Mouse (Mus musculus) E14TG2a.4 (cell line): ENCODE measurements around the gene Col23a1.

ENCODE experiments used
- H3K27me3 ChIP-seq: 2 replicates; pipeline ENCODE4 v1.6.1; 2014; ENCODE audit warnings: low read length, control low read depth; ENCODE audit not compliant: insufficient read depth
- H3K36me3 ChIP-seq: 2 replicates; pipeline ENCODE4 v1.6.1; 2014; ENCODE audit warnings: low read length, control low read depth; ENCODE audit not compliant: insufficient read depth
- H3K4me1 ChIP-seq: replicated peaks from 2 replicates; pipeline ENCODE4 v1.6.1; 2014; ENCODE audit warnings: low read depth, low read length, control low read depth
- H3K4me3 ChIP-seq: replicated peaks from 2 replicates; pipeline ENCODE4 v1.5.1; 2014; ENCODE audit warnings: mild to moderate bottlenecking, low read length
- H3K9me3 ChIP-seq: 2 replicates; pipeline ENCODE4 v1.6.1; 2014; ENCODE audit warnings: low read length, control low read depth
- CTCF ChIP-seq: conservative IDR thresholded peaks from 2 replicates; pipeline ENCODE4 v1.5.1; 2014; ENCODE audit warnings: low read length
- NANOG ChIP-seq: IDR thresholded peaks from 2 replicates; pipeline ENCODE4 v1.6.1; 2014; ENCODE audit warnings: borderline replicate concordance, low read length, mixed read lengths
- POU5F1 ChIP-seq: IDR thresholded peaks from 2 replicates; pipeline ENCODE4 v1.6.1; 2014; ENCODE audit warnings: low read length, borderline replicate concordance

Col23a1 gene

DNA sequence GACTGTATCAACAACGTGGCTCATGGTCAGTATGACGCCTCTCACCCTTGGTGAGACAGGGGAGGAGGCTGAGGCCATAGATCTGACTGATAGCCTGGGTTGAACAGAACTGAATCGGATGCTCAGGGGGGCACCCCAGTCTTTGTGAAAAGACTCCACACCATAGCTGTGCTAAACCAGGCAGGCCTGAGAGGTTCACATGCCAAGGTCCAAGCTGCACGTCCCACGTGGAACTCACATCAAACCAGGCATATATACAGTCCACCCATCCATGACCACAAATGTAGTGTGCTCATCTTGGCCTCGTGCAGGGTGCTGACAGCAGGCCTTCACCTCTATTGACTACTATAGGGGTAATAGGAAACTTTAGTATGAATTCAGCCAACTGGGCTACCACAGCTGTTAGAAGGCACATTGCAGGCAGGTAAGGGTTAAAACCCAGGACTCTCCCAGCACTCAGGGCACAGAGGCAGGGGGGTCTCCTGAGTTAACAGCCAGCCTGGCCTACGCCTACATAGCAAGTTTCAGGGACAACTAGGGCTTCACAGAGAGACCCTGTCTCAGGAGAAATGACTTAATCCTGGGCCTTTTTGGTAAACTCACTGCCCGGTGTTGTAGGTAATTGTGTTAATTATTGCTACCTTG is 296.0 kb downstream of the Col23a1 start:
- Histone ChIP-seq H3K4me1 (peaks cover 49% of the 10 kb centered on the region), H3K9me3 (no peaks in the 10 kb centered on the region), H3K36me3 (peaks cover 51% of the 10 kb centered on the region), H3K4me3 (peak overlapping the region; percentile 98), H3K27me3 (peaks cover 2% of the 10 kb centered on the region; the same call in 1 of the 2 replicates)
- TF ChIP-seq CTCF (no peak), POU5F1 (no peak), NANOG (no peak)

GRCm38 (mm10) chr11:51586411-51586810 is 296.7 kb downstream of the Col23a1 start:
- Histone ChIP-seq H3K27me3 (no peaks in the 10 kb centered on the region), H3K9me3 (no peaks in the 10 kb centered on the region), H3K4me3 (no peak overlapping the region), H3K4me1 (peaks cover 56% of the 10 kb centered on the region), H3K36me3 (peaks cover 58% of the 10 kb centered on the region)
- TF ChIP-seq NANOG, result no peak
- TF ChIP-seq CTCF, result no peak
- no peak for TF ChIP-seq POU5F1

DNA sequence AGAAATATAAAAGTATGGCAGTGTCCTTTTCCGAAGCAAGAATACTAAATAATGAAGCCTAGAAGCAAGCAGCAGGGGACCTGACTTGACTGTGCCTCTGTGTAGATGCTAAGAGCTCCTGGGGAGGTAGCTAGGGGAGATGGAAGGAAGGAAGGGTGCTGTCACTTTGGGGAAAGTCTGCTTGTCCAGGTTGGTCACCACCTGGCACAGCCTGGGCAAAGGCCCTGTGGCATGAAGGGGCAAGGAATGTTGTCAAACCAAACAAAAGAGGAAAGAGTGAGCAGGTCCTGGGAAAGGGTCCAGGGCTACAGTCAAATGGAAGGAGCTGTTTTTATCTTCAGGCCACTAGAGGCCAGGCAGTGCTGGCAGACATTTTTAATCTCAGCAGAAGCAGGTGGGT is 297.3 kb downstream of the Col23a1 start:
- peaks cover 63% of the 10 kb centered on the region for H3K4me1 ChIP-seq
- H3K9me3 ChIP-seq, result no peaks in the 10 kb centered on the region
- H3K27me3 ChIP-seq, result no peaks in the 10 kb centered on the region
- peaks cover 65% of the 10 kb centered on the region for H3K36me3 ChIP-seq
- no peak overlapping the region for H3K4me3 ChIP-seq
- TF ChIP-seq NANOG (no peak), POU5F1 (no peak)

GRCm38 (mm10) chr11:51588833-51589232 is 299.1 kb downstream of the Col23a1 start:
- peaks cover 62% of the 10 kb centered on the region for H3K4me1 ChIP-seq
- H3K36me3 ChIP-seq, result peaks cover 82% of the 10 kb centered on the region
- TF ChIP-seq POU5F1, result no peak
- TF ChIP-seq CTCF, result peak; percentile 41
- no peak for TF ChIP-seq NANOG

DNA sequence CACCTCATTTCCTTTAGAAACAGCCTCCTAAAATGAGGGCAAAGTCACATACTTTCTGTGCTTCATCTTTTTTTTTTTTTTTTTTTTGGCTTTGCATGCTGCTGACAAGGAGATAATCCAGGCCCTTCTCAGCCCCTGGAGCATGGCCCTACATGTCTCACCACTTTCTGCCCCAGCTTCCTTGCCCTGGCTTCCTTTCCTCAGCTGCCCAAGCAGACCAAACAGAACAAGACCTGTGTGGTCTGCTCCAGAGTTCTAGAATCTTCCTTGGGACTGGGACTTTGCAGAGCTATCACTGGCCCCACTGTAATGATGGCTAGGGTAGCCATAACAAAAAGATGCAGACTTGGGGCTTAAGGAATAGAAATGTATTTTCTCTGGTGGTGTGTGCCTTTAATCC is 300.3 kb downstream of the Col23a1 start:
- H3K27me3 ChIP-seq, result no peaks in the 10 kb centered on the region
- H3K4me3 ChIP-seq, result no peak overlapping the region
- peaks cover 60% of the 10 kb centered on the region for H3K4me1 ChIP-seq
- H3K9me3 ChIP-seq, result no peaks in the 10 kb centered on the region
- peaks cover 94% of the 10 kb centered on the region for H3K36me3 ChIP-seq
- TF ChIP-seq CTCF (no peak), NANOG (no peak), POU5F1 (no peak)

More at GRCm38 (mm10) chr11:51588833-51589232, 299.1 kb downstream of the Col23a1 start:
- Histone ChIP-seq H3K27me3 (no peaks in the 10 kb centered on the region), H3K9me3 (no peaks in the 10 kb centered on the region), H3K4me3 (no peak overlapping the region)

GRCm38 (mm10) chr11:51591168-51591567 is 301.4 kb downstream of the Col23a1 start:
- H3K4me1 ChIP-seq, result peaks cover 54% of the 10 kb centered on the region
- no peaks in the 10 kb centered on the region for H3K9me3 ChIP-seq
- no peak for TF ChIP-seq NANOG
- TF ChIP-seq POU5F1, result no peak
- H3K27me3 ChIP-seq, result no peaks in the 10 kb centered on the region
- no peak overlapping the region for H3K4me3 ChIP-seq
- peaks cover 100% of the 10 kb centered on the region for H3K36me3 ChIP-seq

DNA sequence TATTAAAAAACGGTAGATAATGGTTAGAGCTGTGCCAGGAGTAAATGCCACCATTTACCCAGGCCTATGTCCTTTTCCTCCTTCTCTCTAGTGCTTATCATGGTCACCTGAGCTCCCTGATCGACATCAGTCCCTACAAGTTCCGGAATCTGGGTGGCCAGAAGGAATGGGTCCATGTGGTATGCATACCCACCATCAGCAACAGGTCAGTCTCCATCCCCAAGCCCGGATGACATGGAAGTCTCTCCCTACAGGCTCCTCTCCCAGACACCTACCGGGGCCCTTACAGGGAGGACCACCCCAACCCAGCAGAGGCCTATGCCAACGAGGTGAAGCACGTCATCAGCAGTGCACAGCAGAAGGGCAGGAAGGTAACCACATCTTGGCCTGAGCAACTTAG is 302.2 kb downstream of the Col23a1 start:
- no peak for TF ChIP-seq NANOG
- TF ChIP-seq POU5F1, result no peak
- no peak for TF ChIP-seq CTCF
- Histone ChIP-seq H3K36me3 (peaks cover 100% of the 10 kb centered on the region), H3K27me3 (no peaks in the 10 kb centered on the region), H3K4me1 (peaks cover 53% of the 10 kb centered on the region), H3K4me3 (no peak overlapping the region), H3K9me3 (no peaks in the 10 kb centered on the region)

DNA sequence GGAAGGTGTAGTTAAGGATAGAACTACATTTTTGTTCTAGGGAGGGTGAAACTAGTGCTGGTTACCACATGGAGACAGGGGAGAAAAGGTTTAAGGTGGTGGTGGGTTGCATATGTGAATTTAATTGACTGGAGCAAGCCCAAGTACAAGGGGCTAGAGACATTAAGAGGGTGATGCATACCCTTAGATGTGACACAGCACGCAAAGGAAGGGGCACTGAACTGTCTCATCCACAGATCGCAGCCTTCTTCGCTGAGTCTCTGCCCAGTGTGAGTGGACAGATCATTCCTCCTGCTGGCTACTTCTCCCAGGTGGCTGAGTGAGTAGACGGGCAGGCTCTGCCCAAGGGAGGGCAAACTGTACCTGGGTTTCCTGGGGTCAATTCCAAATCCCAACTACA is 303.6 kb downstream of the Col23a1 start:
- H3K36me3 ChIP-seq, result peaks cover 100% of the 10 kb centered on the region
- H3K4me3 ChIP-seq, result no peak overlapping the region
- peaks cover 54% of the 10 kb centered on the region for H3K4me1 ChIP-seq
- TF ChIP-seq POU5F1 (no peak), CTCF (no peak), NANOG (no peak)
- H3K9me3 ChIP-seq, result no peaks in the 10 kb centered on the region
- no peaks in the 10 kb centered on the region for H3K27me3 ChIP-seq

DNA sequence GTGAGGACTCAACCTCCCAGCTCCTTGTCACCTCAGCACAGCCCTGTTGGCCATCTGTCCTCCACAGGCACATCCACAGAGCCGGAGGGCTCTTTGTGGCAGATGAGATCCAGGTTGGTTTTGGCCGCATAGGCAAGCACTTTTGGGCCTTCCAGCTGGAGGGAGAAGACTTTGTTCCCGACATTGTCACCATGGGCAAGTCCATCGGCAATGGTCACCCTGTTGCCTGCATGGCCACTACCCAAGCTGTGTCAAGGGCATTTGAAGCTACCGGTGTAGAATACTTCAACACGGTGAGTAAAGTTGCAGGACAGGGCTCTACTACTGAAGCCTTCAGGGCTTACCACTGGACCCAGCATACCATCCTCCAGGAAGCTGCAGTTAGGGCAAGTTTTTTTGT is 304.1 kb downstream of the Col23a1 start:
- H3K36me3 ChIP-seq, result peaks cover 100% of the 10 kb centered on the region
- TF ChIP-seq CTCF (no peak), POU5F1 (no peak), NANOG (no peak)
- no peak overlapping the region for H3K4me3 ChIP-seq
- no peaks in the 10 kb centered on the region for H3K27me3 ChIP-seq
- no peaks in the 10 kb centered on the region for H3K9me3 ChIP-seq
- peaks cover 59% of the 10 kb centered on the region for H3K4me1 ChIP-seq
